Mouse (Mus musculus): Measurements from ENCODE around the gene Pkmyt1.
"Not testable (repeated sequence)": the region's sequence is repeated elsewhere in the genome, so short reads cannot be mapped to it uniquely, and the experiment has no call there.

The Pkmyt1 gene

DNA sequence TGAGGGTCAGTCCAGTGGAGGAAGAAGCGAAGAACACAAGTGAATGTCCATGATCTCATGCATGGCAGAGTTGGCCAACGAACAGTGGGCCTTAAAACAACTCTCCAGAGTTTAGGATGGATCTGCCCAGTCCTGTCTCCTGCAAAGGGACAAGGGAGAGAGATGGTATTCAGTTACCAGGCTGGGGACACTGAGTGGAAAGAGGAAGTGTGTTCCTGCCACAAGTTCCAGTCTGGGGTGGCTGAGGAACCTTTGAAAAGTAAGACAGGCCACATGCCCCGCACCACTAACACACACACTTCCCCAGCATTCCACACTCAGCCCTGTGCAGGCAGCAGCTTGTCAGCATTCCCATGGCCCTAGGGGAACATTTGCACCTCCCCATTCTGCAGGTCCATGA lies 20.6 kb downstream of the Pkmyt1 start:
- no peak for DNase-seq (ENCODE audit: low read depth in 1 of 2, low spot score in 2 of 2)

DNA sequence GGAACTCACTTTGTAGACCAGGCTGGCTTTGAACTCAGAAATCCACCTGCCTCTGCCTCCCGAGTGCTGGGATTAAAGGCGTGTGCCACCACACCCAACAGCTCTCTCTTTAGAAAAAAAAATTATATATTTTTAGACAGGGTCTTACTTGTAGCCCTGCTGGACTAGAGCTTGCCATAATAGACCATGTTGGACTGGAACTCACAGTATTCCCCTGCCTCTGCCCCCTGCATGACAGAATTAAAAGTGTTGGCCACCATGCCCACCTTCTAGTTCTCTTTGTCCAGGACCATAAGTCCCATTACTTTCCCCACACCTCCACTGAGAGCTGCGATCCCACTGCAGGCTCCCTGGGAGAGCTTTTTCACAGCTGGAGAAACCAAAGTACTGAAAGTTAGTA lies 21.3 kb downstream of the Pkmyt1 start:
- DNase-seq (ENCODE audit: low read depth in 1 of 2, low spot score in 2 of 2) = no peak

DNA sequence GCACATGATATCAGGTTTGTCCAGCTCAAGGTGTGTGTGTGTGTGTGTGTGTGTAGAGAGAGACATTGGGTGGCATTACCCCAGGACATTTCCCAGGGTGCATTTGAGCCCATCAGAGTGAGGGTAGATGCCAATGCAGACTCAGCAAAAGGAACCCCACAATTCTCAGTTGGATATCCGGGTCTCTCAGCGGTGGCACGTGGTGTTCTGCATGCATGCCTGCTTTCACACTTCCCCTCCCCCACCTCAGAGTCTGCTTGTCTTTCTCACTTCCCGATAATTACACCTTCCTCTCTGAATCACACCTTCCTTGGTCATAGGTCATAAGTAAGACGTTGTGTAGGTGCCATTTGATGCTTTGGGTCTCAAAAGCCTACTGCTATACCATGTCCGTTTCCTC lies 21.9 kb downstream of the Pkmyt1 start:
- no peak for DNase-seq (ENCODE audit: low read depth in 1 of 2, low spot score in 2 of 2)

DNA sequence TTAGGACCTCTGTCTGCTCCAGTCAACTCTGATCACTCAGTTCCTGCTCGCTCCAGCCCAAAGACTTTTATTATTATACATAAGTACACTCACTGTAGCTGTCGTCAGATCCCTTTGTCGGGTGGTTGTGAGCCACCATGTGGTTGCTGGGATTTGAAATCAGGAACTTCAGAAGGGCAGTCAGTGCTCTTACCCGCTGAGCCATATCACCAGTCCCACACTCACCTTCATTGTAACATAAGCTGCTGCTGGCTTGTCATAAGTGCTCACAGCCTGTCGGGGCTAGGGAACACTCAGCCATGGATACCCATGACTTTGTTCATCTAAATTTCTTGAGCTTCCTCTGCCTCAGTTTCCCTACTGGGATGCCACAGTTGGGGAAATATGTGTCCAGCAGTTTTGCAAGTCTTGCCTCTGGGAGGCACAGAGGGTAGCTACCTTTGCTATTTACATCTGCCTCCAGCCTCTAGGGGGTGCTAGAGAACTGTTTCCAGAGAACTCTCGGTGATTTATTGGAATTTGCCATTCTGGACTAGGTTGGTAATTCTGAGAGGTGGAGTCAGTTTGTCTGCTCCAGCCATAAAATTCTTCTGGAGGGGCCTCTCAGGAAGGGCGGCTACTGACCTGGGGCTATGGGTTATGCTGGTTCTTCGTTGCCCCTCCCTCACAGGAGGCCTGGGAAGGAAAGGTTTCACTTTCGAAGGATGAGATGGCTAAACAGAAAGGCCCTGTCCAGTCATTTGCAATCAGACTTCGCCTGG lies 22.7 kb downstream of the Pkmyt1 start:
- DNase-seq (ENCODE audit: low read depth in 1 of 2, low spot score in 2 of 2) = peak; percentile 42 to 59

DNA sequence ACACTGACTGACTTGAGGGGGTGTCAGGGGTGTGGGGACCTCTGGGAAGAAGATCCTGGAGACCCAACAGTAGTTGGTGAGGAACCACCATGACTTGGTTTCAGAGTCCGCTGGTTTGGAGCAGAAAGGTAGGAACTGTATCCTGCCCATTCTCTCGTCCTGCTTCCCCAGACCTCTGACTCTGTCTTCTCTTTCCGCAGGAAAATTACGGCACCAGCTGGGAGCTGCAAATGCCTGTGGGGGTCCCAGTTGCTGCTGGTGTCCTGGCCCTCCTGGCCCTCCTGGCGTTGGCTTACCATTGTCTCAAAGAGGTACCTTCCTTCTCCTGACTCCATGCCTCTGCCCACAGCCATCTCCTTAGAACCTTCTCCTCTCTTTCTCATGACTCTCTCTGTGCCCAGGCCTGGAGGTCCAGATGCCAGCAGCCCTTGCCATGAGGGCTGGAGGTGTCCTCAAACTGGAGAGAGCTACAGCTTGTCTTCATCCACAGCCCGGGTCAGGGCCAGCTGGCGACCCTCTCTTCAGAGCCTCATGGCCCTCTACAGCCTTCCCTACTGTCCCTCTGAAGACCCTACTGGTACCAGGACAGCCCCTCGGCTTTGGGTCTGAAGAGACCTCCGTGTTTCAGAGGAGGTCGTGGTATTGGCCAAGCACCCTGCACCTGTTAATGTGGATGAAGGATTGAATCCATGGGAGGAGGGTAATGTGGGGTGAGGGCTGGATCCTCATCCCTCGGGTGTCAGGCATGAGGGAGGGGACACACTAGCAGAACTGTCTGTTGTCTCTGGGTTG lies 23.5 kb downstream of the Pkmyt1 start:
- DNase-seq (ENCODE audit: low read depth in 1 of 2, low spot score in 2 of 2) = no peak

DNA sequence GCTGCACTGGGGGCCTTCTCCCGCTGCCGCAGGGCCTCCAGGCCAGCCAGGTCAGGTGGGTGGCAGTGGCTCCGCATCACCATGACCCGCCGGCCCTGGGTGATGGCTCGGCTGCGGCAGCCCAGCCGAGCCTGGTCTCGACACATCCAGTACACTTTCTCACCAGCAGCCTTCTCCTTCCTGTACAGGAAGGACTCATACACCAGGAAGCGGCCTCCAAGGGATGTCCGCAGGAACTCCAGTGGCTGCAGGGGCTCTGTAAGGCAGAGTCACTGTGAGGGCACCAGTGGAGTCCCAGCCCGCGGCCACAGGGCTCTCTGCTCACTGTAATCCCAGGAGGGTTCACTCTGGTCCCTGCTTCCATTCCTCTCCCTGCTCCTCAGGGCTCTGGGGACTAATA lies 29.6 kb downstream of the Pkmyt1 start:
- no peak for DNase-seq (ENCODE audit: low read depth in 1 of 2, low spot score in 2 of 2)

DNA sequence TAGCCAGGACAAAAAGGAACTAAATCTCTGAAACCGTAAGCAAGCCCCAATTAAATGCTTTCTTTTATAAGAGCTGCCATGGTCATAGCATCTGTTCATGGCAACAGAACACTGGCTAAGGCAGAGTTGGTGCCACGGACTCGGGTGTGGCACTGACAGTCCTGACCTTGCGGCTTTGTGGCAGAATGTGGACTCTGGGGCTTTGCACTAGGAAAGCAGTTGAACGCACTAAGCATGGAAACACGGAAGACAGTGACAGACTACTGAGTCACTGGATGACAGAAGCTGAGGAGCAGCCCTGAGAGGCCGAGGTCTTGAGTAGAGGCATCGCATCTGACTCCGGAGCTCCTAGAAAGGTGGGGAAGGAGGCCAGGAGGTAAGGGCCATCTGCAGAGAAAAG lies 31.4 kb downstream of the Pkmyt1 start:
- DNase-seq (ENCODE audit: low read depth in 1 of 2, low spot score in 2 of 2) = no peak

DNA sequence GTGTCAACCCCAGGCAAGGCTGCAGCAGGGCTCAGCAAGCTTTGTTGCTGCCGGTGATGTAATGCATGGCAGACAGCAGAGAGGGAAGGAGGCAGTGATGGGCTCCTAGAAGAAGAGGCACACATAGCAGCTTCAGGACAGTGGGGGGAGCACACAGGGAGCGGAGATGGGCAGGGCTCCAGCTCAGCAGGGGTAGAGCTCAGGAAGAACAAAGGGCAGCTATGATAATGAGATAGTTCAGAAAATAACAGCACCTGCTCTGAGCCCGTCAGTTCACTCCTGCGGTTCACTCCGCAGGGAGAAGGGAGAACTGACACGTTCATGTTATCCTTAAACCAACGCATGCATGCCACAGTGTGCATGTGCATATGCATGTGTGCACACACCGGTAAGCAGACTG lies 32.7 kb downstream of the Pkmyt1 start:
- no peak for DNase-seq (ENCODE audit: low read depth in 1 of 2, low spot score in 2 of 2)

DNA sequence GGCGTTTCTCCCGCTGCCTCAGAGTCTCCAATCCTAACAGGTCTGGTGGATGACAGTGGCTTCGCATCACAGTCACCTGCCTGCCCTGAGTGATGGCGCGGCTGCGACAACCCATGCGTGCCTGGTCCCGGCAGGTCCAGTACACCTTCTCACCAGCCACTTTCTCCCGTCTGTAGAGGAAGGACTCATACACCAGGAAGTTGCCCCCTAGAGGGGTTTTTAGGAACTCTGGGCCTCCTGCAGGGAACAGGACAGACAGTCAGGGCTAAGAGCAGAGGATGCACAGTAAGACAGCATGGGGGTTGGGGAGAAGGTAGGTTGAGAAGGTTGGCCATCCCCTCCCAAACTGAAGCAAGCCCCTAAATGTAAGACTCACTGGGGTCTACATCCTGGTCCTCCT lies 34.1 kb downstream of the Pkmyt1 start:
- DNase-seq (ENCODE audit: low read depth in 1 of 2, low spot score in 2 of 2) = no peak

DNA sequence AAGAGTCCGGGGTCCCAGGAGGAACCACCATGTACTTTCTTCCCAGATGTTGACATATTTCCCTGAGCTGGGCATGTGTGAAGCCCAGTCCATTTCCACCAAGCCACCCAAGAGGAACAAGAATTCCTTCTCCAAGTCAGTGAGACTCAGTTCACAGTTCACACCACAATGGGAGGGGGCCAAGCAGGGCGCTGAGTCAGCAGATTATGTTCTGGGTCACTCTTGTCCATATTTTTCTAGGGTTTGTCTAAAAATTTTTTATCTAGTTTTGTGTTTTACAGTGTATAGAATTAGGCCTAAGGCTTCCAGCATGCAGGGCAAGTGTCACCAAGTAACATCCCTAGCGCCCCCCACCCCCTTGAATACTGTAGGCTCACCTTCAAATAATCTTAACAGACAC lies 35.0 kb downstream of the Pkmyt1 start:
- no peak for DNase-seq (ENCODE audit: low read depth in 1 of 2, low spot score in 2 of 2)

DNA sequence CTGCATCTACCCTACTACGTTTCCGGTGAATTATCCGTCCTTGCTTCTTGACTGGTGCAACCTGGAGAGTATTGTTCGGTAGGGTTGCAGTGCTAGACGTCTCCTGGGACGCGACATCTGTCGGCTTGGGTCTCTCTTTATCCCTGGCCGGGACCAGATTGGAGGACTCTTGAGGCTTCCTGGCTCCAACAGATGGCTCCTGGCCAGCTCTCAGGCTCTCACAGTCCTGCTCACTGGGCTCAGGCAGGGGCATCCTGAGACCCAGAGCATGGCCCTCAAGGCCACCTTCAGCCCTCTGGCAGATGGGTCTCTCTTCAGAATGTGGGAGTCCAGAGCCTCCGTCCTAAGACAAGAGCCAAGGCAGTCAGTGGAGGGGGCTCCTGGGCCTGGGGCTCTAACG lies 36.8 kb downstream of the Pkmyt1 start:
- no peak for DNase-seq (ENCODE audit: low read depth in 1 of 2, low spot score in 2 of 2)

DNA sequence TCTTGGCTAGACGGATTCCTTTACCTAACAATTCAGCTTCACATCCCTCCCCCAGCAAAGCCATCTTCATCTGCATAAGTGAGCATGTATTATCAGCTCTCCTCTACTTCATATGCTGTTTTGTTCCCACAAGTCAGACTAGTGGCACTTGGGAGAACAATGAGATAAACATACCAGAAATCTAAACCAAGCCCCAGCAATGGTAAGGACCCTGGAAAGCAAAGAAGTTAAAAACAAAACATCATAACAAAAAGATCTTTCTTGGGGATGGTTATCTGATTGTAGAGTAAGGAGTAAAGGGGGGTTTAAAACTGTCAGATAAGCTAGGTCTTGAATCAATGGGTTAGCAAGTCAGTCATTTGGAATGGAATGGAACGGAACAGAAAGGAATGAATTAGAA lies 44.4 kb downstream of the Pkmyt1 start:
- no peak for DNase-seq (ENCODE audit: low read depth in 1 of 2, low spot score in 2 of 2)

DNA sequence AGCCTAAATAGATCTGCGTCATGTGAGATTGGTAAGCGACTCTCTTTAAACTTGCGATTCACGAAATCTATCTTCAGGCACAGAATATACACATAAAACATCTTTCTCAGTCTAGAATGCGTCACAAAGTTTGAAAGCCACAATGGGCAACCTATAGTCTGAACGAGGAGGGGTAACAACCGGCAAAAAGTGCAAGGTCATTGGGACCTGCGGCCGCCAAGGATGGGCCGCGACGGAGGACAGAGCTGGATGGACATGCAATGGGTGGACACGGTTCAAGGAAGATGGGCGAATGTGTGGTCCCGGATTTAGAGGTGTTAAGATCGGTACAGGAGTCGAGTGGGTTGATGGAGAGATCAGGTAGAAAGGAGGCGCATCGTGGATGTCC lies 44.8 kb downstream of the Pkmyt1 start:
- no peak for DNase-seq (ENCODE audit: low read depth in 1 of 2, low spot score in 2 of 2)

DNA sequence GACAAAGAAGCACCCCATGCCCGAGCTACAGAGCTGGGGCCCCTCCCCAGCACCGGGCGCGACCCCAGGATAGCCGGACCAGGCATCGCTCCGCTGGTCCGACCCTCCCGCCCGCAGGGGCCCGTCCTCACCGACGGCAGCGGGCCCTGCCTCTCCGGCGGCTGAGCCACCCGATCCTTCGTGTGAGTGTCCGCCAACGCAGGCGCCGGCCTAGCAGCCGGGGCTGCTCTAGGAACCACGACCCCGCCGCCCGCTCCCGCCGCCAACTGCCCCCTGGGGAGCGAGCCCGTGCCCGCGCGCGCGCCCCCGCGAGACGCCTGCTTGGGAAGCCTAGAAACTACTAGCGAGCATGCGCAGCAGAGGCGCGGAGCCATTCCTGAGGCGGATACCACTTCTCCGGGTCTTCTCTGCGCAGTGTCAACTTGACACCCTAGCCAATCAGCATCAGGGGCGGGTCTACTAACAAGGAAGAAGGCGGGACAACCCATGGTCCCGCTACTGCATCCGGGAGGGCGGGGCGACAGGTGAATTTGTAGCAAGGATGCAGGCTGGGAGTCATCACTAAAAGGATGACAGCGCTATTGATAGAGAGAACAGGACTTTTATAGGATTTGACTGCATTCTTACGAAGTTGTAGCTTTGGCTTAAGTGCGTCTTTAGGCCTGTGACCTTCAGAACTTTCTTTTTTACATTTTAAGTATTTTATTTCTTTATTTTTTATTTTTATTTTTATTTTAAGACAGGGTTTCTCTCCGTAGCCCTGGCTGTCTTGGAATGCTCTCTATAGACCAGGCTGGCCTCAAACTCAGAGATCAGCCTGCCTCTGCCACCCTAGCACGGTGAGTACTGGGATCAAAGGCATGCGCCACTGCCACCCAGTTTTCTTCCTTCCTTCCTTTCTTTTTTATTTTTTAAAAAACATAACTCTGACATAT lies 45.4 kb downstream of the Pkmyt1 start, which contains the start of gene Flywch1:
Gene Flywch1, minus strand, starts transcription at position 319 of the 935 bp plus-strand sequence.
- DNase-seq (ENCODE audit: low read depth in 1 of 2, low spot score in 2 of 2) = peak; percentile 84 to 86

DNA sequence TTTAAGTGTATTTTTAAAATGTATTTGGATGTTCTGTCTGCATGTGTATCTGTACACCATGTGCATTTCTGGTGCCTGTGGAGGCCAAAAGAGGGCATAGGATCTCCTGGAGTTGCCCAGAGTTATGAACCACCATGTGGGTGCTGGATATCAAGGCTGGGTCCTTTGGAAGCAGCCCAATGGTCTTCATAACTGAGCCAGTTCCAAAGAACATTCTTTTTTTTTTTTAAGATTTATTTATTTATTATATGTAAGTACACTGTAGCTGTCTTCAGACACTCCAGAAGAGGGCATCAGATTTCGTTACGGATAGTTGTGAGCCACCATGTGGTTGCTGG lies 46.1 kb downstream of the Pkmyt1 start:
- not testable (repeated sequence) for DNase-seq (ENCODE audit: low read depth in 1 of 2, low spot score in 2 of 2)

DNA sequence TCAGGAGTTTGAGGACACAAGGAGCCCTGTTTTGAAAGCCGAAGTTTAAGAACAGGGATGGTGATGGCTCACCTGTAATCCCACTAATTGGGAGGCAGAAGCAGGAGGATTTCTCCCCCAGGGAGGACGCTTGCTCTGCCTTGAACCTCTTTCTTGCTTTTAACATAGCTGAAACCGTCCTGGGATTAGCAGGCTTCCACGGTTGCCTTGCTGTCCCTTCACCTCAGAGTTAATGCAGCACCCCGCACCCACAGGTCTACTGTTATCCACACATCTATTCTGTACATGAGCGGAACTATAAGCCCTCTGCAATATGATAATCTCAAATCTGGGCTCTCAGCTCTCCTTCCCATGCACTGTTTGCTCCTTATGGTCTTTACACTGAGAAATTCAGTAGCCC lies 47.5 kb downstream of the Pkmyt1 start:
- DNase-seq (ENCODE audit: low read depth in 1 of 2, low spot score in 2 of 2) = no peak

DNA sequence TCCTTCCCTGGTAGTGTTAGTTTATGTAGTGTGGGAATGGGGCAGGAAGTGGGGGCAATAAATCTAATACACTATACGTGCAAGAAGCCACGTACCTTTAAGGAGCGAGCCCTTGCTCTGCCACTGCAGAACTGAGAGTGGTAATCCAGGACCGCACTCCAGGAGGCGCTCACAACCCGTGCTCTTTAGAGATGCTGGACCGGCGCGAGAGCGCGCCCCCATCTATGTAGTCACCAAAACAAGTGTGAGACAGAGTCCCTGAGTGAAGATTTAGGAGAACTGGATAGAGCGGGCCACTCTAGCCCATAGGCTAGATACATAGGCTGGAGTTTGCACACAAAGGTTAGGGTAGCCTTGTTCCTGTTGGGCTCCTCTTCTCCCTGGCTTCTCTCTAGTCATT lies 48.0 kb downstream of the Pkmyt1 start:
- DNase-seq (ENCODE audit: low read depth in 1 of 2, low spot score in 2 of 2) = peak; percentile 44 to 79

DNA sequence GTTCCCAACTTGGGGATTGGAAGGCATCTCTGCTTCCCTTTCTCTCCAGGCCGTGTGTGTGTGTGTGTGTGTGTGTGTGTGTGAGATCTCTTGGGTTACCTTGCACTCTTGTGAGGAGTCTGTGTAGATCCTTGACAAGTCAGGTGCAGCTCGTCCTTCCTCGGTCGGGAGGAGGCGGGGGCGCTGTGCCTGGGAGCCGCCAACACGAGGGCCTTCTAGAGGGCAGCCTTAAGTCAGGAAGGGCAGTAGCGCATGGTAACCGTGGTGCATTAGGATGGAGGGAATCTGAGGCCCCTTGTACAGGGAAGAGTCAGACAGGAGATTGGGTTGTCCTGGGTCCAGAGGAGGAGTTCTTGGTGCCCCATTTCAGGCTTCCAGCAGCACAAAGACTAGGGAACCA lies 50.1 kb downstream of the Pkmyt1 start:
- no peak for DNase-seq (ENCODE audit: low read depth in 1 of 2, low spot score in 2 of 2)

DNA sequence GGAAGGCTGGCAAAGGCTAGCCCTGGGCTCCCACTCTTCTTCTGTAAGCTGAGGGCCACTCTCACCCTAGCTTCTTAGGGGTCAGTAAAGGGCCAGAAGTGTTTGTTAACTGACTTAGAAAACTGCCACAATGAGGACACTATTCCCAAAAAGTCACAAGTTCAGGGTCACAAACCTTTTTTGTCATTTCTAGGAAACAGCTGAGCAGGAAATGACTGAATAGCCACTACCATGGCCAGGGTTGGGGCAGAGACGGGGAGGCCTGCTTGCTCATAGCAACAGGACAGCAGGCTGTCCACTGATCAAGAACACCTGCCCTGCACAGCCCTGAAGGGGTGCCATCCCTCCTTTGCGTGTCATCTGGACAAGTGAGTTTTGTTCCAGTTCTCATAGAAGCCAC lies 51.0 kb downstream of the Pkmyt1 start:
- no peak for DNase-seq (ENCODE audit: low read depth in 1 of 2, low spot score in 2 of 2)

DNA sequence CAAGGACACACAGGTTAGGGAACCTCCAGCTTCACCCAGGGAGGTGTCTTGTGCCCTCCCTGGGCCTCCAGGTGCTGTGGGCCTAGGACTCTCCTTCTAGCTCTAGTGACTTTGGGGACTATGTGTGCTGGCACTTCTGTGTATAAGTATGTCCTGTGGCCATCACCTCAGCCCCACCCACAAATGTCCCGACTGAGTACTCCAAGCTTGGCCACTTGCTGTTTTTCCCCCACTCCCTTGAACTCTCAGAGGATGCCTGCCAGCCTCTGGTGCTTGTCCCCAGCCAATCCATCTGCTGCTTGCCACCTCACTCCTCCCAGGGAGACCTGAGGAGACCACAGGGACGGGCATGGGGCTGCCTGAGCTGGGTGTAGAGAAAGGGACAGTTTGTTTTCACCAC lies 52.3 kb downstream of the Pkmyt1 start:
- DNase-seq (ENCODE audit: low read depth in 1 of 2, low spot score in 2 of 2) = no peak

DNA sequence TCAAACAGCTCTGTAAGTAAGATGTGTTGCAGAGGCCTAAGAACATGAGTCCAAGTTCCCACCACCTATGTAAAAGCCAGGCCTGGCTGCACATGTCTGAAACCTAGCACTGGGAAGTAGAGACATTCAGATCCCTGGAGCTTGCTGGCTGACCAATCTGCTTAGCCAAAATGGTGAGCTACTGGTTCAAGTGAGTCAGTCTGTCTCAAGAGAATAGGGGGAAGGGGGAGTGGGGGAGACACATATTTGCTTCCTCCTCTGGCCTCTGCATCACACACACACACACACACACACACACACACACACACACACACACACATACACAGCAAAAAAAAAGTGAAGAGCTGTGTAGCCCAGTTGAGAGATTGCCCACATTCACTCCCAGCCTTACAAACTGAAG lies 57.2 kb downstream of the Pkmyt1 start:
- DNase-seq (ENCODE audit: low read depth in 1 of 2, low spot score in 2 of 2) = no peak

Measured in monocyte, adult 2 months (primary cell).